Mouse (Mus musculus) hindbrain, embryonic 15.5 days (tissue): Measurements from ENCODE around the gene Il16. TPM values are rescaled to one million over a fixed set of nuclear protein-coding genes. Genes with fewer than 3 reads are reported as not detected.
"Not testable (repeated sequence)": the region's sequence is repeated elsewhere in the genome, so short reads cannot be mapped to it uniquely, and the experiment has no call there.

ENCODE experiments used
- ATAC-seq: fragments of 200-750 bp; cut with Nextera tagmentation; 2 replicates; pipeline ENCODE4 v1.8.0; 2017; ENCODE audit warnings: low read depth, moderate number of reproducible peaks, moderate TSS enrichment; ENCODE audit not compliant: low FRiP score
- H3K27ac ChIP-seq: fragments of 300-500 bp; sonication (generic); replicated peaks from 2 replicates; pipeline ENCODE4 v1.5.1; 2015; ENCODE audit warnings: mild to moderate bottlenecking, inconsistent platforms
- H3K27me3 ChIP-seq: fragments of 300-500 bp; sonication (generic); 2 replicates; pipeline ENCODE4 v1.6.1; 2015; ENCODE audit warnings: control low read depth, inconsistent platforms
- H3K36me3 ChIP-seq: fragments of 300-500 bp; sonication (generic); 2 replicates; pipeline ENCODE4 v1.6.1; 2015; ENCODE audit warnings: control low read depth, inconsistent platforms
- H3K4me1 ChIP-seq: fragments of 300-500 bp; sonication (generic); replicated peaks from 2 replicates; pipeline ENCODE4 v1.6.1; 2015; ENCODE audit warnings: control low read depth, inconsistent platforms
- H3K4me2 ChIP-seq: fragments of 300-500 bp; sonication (generic); 2 replicates; pipeline ENCODE4 v1.6.1; 2015; ENCODE audit warnings: moderate library complexity, mild to moderate bottlenecking, inconsistent platforms
- H3K4me3 ChIP-seq: fragments of 300-500 bp; sonication (generic); 2 replicates; pipeline ENCODE4 v1.5.1; 2015; ENCODE audit warnings: mild to moderate bottlenecking, inconsistent platforms
- H3K9ac ChIP-seq: fragments of 300-500 bp; sonication (generic); 2 replicates; pipeline ENCODE4 v1.6.1; 2015; ENCODE audit warnings: inconsistent platforms
- H3K9me3 ChIP-seq: fragments of 300-500 bp; sonication (generic); 2 replicates; pipeline ENCODE4 v1.6.1; 2016; ENCODE audit warnings: control low read depth, inconsistent platforms
- WGBS: fragments of 180-500 bp; shearing (Covaris S2); methylation state at CpG from one replicate; pipeline ENCODE4 v1.1.7; 2015; 5-methylcytosine and 5-hydroxymethylcytosine counted together
- polyA plus RNA-seq: library from polyadenylated mRNA; unstranded; fragments of >200 nt; fragmentation: Nextera tagmentation; extraction: Ambion mirVana; gene quantifications from 2 replicates; pipeline ENCODE4 v1.2.1, GENCODE M21; 2015

Il16 gene
- polyA plus RNA-seq, 1 experiment from 2014 or later = 0.96 TPM

DNA sequence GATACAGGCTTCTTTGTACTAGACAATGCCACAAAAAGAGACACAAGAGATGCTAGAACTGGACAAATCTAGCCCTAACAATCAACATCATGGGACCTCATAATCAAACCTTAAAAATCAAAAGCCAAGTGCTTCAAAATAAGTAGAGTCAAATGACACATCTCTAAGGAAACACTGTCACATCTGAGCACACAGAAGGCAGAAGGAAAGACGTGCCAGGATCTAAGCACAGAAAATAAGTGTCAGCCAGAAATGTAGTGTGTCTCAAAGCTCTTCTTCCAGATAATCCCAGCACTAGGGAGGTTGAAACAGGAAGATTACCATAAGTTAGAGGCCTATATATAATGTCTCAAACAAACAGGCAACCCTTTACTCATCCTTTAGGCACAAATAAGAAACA is 31.9 kb downstream of the Il16 start:
- Histone ChIP-seq H3K27ac (no peak overlapping the region), H3K4me1 (no peaks in the 10 kb centered on the region), H3K27me3 (no peaks in the 10 kb centered on the region), H3K4me2 (no peak overlapping the region), H3K9ac (no peak overlapping the region), H3K36me3 (no peaks in the 10 kb centered on the region), H3K4me3 (no peak overlapping the region), H3K9me3 (no peaks in the 10 kb centered on the region)
- no peak for ATAC-seq
- whole genome bisulfite sequencing = 79% methylated on average over 1 of the region's 1 CpGs

DNA sequence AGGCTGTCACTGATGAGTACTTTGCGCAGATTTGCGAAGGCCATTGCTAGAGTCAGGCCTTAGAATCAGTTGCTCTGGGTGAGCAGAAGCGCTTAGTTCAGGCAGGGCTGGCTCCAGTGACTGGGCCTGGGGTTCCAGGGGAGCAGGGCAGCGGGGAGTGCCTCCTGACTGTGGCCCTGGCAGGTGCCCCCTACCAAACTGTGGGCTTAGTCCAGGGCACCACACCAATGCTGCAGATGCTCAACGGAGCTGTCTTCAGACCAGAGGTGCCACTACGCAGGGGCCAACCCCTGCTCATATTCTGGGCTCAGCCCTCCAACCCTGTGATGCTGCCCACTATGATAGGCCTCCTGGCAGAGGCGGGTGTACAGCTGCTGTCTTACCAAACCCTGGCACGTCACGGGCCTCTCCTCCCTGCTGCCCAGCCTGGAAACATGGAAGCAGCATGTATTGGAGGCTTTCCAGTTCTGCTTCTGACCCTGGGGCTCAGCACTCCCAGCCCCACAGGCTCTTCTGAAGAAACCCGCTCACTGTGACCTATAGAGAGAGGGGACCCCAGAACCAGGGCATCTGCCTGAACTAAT is 33.8 kb downstream of the Il16 start:
- H3K4me3 ChIP-seq, H3K4me2 ChIP-seq, ATAC-seq, H3K4me1 ChIP-seq, H3K9ac ChIP-seq, H3K36me3 ChIP-seq, H3K27ac ChIP-seq, H3K9me3 ChIP-seq, H3K27me3 ChIP-seq: not testable (repeated sequence)
- 88% methylated on average over 10 of the region's 10 CpGs for WGBS

DNA sequence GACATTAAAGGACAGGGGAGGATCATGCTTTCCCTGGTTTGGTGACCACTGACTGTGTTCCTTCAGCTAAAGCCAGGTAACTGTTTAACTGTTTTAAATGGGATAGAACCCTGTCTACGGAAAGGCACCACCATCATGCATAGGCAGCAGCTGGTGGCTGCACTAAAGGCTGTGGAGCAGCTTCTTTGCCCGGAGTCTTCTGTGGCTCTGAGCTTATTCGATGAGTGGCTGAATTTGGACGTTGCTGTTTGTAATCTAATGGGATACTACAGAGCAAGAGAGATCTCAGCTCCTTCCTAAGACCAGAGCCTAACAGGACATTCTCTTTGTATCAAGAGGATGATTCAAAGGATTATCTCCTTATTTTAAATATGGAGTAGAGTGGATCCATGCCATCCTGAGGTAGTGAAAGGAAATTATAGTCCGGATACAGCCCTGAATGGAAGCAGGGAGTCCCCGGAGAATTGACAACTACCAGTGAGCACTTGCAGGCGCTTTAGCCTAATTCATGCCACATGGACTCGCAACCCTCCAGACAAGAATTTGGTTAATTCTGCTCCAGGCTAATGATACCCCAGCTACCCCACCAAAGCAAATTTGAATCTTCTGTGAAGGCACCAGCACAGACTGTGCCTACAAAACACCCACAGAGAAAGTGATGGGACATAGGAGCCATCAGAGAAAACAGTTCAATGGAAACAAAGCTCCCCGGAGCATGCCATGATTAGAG is 42.3 kb downstream of the Il16 start:
- no peak for ATAC-seq
- H3K9me3 ChIP-seq = no peaks in the 10 kb centered on the region
- H3K9ac ChIP-seq = no peak overlapping the region
- H3K36me3 ChIP-seq = no peaks in the 10 kb centered on the region
- WGBS = 77% methylated on average over 9 of the region's 9 CpGs
- no peak overlapping the region for H3K4me2 ChIP-seq
- no peak overlapping the region for H3K4me3 ChIP-seq
- H3K27ac ChIP-seq = no peak overlapping the region
- H3K27me3 ChIP-seq = no peaks in the 10 kb centered on the region
- no peaks in the 10 kb centered on the region for H3K4me1 ChIP-seq

DNA sequence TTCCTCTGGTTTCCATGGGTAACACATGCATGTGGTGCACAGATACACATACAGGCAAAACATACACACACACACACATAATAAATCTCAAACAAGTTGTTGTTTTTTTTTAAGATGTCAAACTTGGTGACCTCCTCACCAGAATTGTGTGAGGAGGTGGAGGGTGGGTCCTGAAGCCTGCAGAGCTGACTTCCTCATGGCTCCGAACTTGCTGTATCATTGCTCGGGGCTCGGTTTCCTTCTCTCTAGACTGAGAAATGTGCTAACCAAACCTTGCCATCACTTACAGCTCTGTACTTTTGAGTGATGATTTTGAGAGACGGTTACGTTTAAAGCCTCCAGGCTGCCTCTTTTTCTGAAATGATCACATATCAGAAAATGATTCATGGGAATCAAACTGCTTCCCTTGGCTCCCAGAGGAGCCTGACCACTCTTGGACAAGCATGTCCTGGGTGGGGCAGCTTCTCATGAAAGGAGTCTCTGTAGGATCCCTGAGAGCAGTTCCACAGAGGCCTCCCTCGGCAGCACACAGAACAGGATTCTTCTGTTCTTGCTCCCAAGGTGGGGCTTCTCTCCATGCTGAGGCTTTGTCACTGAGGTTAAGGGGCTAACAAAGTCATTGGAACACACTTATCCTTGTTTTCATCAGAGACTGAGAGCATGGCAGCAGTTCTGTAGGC is 46.3 kb downstream of the Il16 start:
- 81% methylated on average over 6 of the region's 6 CpGs for WGBS
- Histone ChIP-seq H3K27me3 (no peaks in the 10 kb centered on the region), H3K4me3 (no peak overlapping the region), H3K4me1 (no peaks in the 10 kb centered on the region), H3K27ac (no peak overlapping the region), H3K36me3 (no peaks in the 10 kb centered on the region), H3K4me2 (no peak overlapping the region), H3K9ac (no peak overlapping the region), H3K9me3 (no peaks in the 10 kb centered on the region)
- no peak for ATAC-seq

DNA sequence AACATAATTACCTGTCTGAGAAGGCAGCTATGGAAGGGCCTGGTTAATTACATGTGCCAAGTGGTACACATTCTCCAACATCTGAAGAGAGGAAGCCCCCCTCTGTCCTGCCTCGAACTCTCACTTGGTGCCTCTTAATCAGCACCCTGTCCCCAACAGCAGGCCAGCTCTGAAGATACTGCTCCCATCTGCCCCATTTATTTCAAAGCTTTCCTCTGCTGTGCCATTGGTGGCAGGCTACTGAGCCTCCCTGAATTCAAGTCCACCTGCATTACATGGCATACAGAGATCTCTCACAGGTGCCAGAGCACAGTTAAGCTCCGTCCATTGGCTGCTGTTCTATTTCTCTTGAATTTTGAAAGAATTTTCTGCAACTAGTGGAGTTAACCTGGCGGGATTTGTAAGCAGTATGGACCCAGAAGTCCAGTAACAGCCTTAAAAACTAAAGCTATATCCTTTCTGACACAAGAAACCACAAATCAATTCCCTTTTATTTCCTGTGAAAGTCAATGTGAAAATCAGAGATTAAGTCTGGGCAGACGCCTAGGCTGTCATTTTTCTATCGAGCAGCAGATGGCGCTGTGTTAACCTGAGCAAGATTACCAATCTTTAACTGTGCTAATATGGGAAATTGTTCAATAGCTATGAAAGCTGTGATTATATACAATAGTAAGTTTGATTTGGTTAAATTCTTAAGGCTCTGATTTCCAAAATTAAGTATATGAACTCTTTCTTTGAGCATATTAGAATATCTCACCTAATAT is 49.9 kb downstream of the Il16 start:
- H3K4me3 ChIP-seq = no peak overlapping the region
- ATAC-seq = no peak
- no peaks in the 10 kb centered on the region for H3K27me3 ChIP-seq
- H3K9me3 ChIP-seq = no peaks in the 10 kb centered on the region
- no peak overlapping the region for H3K9ac ChIP-seq
- 30% methylated on average over 6 of the region's 6 CpGs for WGBS
- H3K36me3 ChIP-seq = no peaks in the 10 kb centered on the region
- no peak overlapping the region for H3K27ac ChIP-seq
- no peaks in the 10 kb centered on the region for H3K4me1 ChIP-seq
- no peak overlapping the region for H3K4me2 ChIP-seq

DNA sequence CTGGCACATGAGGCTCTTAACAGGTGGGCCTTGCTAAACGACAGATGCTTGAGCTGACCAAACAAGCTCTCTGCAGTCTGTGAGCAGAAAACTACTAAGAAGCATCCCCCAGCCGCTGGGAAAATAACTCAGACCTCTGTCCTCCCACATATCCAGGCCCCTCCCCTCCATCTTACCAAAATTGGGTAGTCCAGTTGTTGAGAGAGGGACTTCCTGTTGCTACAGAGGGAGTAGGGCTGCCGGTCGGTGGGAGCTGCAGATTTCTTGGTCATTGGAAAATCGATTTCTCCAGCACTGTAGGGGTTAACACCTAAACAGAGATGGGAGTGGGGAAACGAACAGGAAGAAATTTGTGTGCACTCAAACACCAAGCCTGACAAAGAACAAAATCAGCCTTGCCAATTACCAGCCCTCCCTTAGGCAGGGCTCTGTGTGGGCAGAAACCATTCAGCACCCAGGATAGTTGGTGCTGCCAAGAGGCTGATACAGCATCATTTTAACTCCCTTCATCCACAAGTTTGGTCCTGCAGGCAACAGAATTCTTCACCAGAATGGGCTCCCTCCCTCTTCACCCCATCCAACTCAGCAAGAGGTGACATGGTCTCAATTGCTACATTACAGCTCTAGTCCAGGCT is 62.8 kb downstream of the Il16 start:
- ATAC-seq = no peak
- no peak overlapping the region for H3K9ac ChIP-seq
- no peaks in the 10 kb centered on the region for H3K9me3 ChIP-seq
- H3K36me3 ChIP-seq = no peaks in the 10 kb centered on the region
- no peaks in the 10 kb centered on the region for H3K4me1 ChIP-seq
- H3K4me3 ChIP-seq = no peak overlapping the region
- no peaks in the 10 kb centered on the region for H3K27me3 ChIP-seq
- WGBS = 62% methylated on average over 6 of the region's 6 CpGs
- no peak overlapping the region for H3K27ac ChIP-seq
- no peak overlapping the region for H3K4me2 ChIP-seq

DNA sequence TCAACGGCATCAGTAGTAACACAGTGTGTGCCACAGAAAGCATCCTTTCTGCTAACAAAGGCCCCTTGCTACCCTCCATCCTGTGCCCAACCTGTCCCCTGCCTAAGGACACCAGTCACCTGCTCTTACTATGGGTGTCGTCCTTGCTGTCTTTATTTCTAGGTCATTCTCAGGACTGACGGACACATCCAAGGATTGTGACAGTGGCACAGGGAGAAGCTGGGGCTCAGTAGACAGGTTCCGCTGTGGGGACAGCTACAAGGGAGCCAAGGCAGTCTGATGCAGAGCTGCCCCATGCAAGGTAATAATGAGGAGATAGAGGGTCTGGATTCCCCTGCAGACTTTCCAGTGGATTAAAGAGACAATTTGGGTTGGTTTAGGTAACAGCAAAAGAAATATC is 67.0 kb downstream of the Il16 start:
- no peaks in the 10 kb centered on the region for H3K27me3 ChIP-seq
- 92% methylated on average over 4 of the region's 4 CpGs for WGBS
- H3K27ac ChIP-seq = no peak overlapping the region

DNA sequence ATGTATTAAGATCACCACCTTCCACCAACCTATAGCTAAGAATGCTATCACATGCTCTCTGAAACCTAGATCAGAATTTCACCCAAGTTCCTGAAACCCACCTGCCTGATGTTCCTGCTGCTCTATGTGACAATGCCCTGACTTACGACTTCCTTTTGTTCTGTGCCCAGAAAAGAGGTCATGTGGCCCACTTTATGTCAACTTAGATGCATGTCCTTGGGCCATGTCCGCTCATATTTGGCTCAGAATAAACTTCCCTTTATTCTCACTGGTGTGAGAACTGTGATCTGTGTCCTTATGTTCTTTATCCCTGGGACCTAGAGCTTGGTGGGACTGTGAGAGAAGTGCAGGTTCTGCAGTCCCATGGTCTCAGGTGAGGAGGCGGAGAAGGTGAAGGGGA is 68.2 kb downstream of the Il16 start:
- Histone ChIP-seq H3K4me2 (no peak overlapping the region), H3K27me3 (no peaks in the 10 kb centered on the region), H3K4me1 (no peaks in the 10 kb centered on the region), H3K36me3 (no peaks in the 10 kb centered on the region), H3K9ac (no peak overlapping the region), H3K4me3 (no peak overlapping the region), H3K9me3 (0 out of 2 replicates have a peak, but pooled peaks cover 5% of the 10 kb centered on the region), H3K27ac (no peak overlapping the region)
- WGBS = 89% methylated on average over 3 of the region's 3 CpGs
- ATAC-seq = no peak

More for the DNA sequence above, 67.0 kb downstream of the Il16 start:
- Histone ChIP-seq H3K4me2 (no peak overlapping the region), H3K9ac (no peak overlapping the region), H3K36me3 (no peaks in the 10 kb centered on the region), H3K9me3 (0 out of 2 replicates have a peak, but pooled peaks cover 4% of the 10 kb centered on the region), H3K4me1 (no peaks in the 10 kb centered on the region), H3K4me3 (no peak overlapping the region)
- ATAC-seq = no peak

DNA sequence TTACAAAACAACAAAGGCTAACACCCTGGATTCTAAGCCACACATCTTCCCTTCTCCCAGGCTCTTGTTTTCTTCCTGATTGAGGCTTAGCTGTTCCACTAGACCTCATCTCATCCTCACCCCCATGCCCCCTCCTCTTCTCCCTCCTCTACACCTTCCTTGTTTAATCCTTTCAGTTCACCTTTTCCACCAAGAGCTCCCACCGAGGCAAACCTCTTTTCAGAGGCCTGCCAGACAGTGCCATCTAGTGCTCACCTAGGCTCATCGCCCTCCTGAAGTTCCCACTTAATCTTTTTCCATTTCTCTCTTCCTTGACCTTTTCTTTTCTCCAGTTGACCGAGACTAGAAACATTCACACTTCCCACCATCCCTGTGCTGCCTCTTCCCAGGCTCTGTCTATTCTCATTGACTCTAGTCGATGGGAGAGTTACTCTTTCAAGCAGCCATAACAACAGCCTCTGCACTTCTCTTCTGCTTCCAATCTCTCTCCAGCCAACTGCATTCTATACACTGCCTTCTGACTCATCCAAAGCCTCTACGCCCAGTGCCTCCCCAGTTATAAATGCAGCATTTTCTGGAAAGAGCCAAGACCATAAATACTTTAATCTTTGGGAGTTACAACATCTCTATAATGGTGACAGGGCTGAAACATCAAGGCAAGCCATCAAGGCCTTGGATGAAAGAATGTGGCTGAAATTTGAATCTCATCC is 69.8 kb downstream of the Il16 start:
- no peak for ATAC-seq
- Histone ChIP-seq H3K4me3 (no peak overlapping the region), H3K27ac (no peak overlapping the region), H3K36me3 (no peaks in the 10 kb centered on the region), H3K4me2 (no peak overlapping the region), H3K9me3 (0 out of 2 replicates have a peak, but pooled peaks cover 5% of the 10 kb centered on the region), H3K9ac (no peak overlapping the region), H3K27me3 (no peaks in the 10 kb centered on the region), H3K4me1 (no peaks in the 10 kb centered on the region)
- WGBS = 41% methylated on average over 5 of the region's 5 CpGs

DNA sequence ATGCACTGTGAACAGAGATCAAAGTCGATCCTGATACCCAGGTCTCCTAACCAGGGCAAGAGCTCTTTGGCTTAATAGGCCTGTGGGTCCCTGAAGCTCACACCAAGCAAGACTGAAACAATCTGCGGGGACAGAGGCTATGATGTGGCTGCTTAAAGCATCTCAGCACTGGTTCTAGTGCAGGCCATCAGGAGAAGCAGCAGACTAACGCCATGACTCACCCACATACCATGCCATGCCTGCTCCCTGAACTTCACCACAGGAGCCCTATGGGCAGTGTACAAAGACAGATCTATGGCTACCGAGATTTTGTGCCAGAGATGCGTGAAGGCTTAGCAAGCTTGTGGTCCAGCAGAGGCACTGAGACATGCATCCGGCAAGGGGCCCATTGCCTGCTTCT is 74.0 kb downstream of the Il16 start:
- no peak for ATAC-seq
- 0 out of 2 replicates have a peak, but pooled peaks cover 3% of the 10 kb centered on the region for H3K4me1 ChIP-seq
- no peaks in the 10 kb centered on the region for H3K27me3 ChIP-seq
- no peak overlapping the region for H3K4me3 ChIP-seq
- 92% methylated on average over 6 of the region's 6 CpGs for WGBS
- no peak overlapping the region for H3K4me2 ChIP-seq
- H3K9ac ChIP-seq = no peak overlapping the region
- no peak overlapping the region for H3K27ac ChIP-seq
- H3K9me3 ChIP-seq = 0 out of 2 replicates have a peak, but pooled peaks cover 5% of the 10 kb centered on the region
- H3K36me3 ChIP-seq = no peaks in the 10 kb centered on the region

DNA sequence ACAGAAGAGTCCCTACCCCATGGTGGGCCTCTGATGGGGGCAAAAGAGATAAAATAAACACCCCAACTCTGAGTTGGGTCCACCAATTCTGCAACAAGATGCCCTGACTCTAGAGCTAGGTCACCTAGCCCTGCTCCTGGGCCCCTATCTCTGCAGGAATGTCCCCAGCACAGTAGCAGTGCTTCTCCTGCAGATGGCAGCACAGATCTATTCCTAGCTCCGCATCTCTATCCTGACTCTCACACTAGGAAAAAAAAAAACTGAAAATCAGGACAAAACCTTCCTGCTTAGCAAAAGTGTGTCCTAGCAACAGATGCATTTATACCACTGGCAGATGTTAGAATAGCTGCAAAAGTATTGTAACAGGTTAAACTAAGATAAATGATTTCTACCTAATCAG is 76.8 kb downstream of the Il16 start:
- Histone ChIP-seq H3K4me2 (no peak overlapping the region), H3K27ac (no peak overlapping the region), H3K36me3 (no peaks in the 10 kb centered on the region), H3K4me3 (no peak overlapping the region), H3K9me3 (0 out of 2 replicates have a peak, but pooled peaks cover 3% of the 10 kb centered on the region), H3K9ac (no peak overlapping the region), H3K4me1 (0 out of 2 replicates have a peak, but pooled peaks cover 3% of the 10 kb centered on the region), H3K27me3 (no peaks in the 10 kb centered on the region)
- peak; percentile 83 for ATAC-seq
- WGBS = 4% methylated on average over 1 of the region's 1 CpGs
